Mouse (Mus musculus): ENCODE data around the gene Ap5b1. TPM values are rescaled to one million over a fixed set of nuclear protein-coding genes. Genes with fewer than 3 reads are reported as not detected.

Ap5b1 gene
- total and polyA plus RNA-seq, 3 experiments, result 18.0 to 28.1 TPM; not detected in 1

- peaks cover 0 to 17% of the 10 kb centered on the region in 2 experiments; a peak in 2 of 4 replicates for H3K36me3 ChIP-seq (ENCODE audit: control insufficient read depth in 1 of 2, insufficient read depth in 2 of 2, low read length in 2 of 2)
- peaks cover 0 to 20% of the 10 kb centered on the region in 2 experiments; a peak in 3 of 4 replicates for H3K4me1 ChIP-seq (ENCODE audit: control insufficient read depth in 1 of 2, insufficient read depth in 2 of 2, low read length in 2 of 2)
- H3K79me2 ChIP-seq (ENCODE audit: control insufficient read depth, insufficient read depth, low read length, poor library complexity), result peaks cover 18% of the 10 kb centered on the region
- no peak for DNase-seq (ENCODE audit: low read depth, low spot score)
- H3K9ac ChIP-seq (ENCODE audit: control insufficient read depth, low read depth, low read length, poor library complexity, severe bottlenecking), result no peak overlapping the region
- TF ChIP-seq EP300 (IDR thresholded peaks at IDR 0.05; ENCODE audit: low read depth in 1 of 2, low read length in 2 of 2), result no peak
- no peak for TF ChIP-seq USF2 (IDR thresholded peaks at IDR 0.05; ENCODE audit: borderline replicate concordance in 1 of 2, insufficient read depth in 1 of 2, low read depth in 1 of 2, low read length in 2 of 2)
- TF ChIP-seq MYB (IDR thresholded peaks at IDR 0.05; ENCODE audit: low read depth, low read length), result no peak
- TF ChIP-seq SMC3 (IDR thresholded peaks at IDR 0.05; ENCODE audit: low read depth, low read length), result no peak
- no peak for TF ChIP-seq RCOR1 (IDR thresholded peaks at IDR 0.05; ENCODE audit: low read depth, low read length)
- TF ChIP-seq SIN3A (IDR thresholded peaks at IDR 0.05; ENCODE audit: low read length), result no peak
- no peak for TF ChIP-seq POLR2AphosphoS5 (IDR thresholded peaks at IDR 0.05; ENCODE audit: borderline replicate concordance, low read depth, low read length)
- TF ChIP-seq ZNF384 (IDR thresholded peaks at IDR 0.05; ENCODE audit: low read depth, low read length), result no peak
- H3K27ac ChIP-seq (ENCODE audit: control insufficient read depth, low read depth, low read length), result no peak overlapping the region
- no peaks in the 10 kb centered on the region for H3K9me3 ChIP-seq (replicated peaks; ENCODE audit: insufficient read depth, low read length)
- no peaks in the 10 kb centered on the region for H3K27me3 ChIP-seq (ENCODE audit: control insufficient read depth in 1 of 2, insufficient read depth in 2 of 2, low read length in 2 of 2)
- H3K4me3 ChIP-seq (ENCODE audit: control insufficient read depth in 1 of 2, insufficient read depth in 1 of 2, low read depth in 2 of 2, low read length in 2 of 2), result no peak overlapping the region
Measured at GRCm38 (mm10) chr19:5606196-5606595, 38.4 kb downstream of the Ap5b1 start.

GRCm38 (mm10) chr19:5607705-5608410 lies 40.0 kb downstream of the Ap5b1 start:
- no peak overlapping the region for H3K4me3 ChIP-seq (ENCODE audit: control insufficient read depth in 1 of 2, insufficient read depth in 1 of 2, low read depth in 2 of 2, low read length in 2 of 2)
- H3K79me2 ChIP-seq (ENCODE audit: control insufficient read depth, insufficient read depth, low read length, poor library complexity), result peaks cover 7% of the 10 kb centered on the region
- no peak overlapping the region for H3K9ac ChIP-seq (ENCODE audit: control insufficient read depth, low read depth, low read length, poor library complexity, severe bottlenecking)
- H3K36me3 ChIP-seq (ENCODE audit: control insufficient read depth in 1 of 2, insufficient read depth in 2 of 2, low read length in 2 of 2), result peaks cover 0 to 26% of the 10 kb centered on the region in 2 experiments; a peak in 2 of 4 replicates
- no peaks in the 10 kb centered on the region for H3K27me3 ChIP-seq (ENCODE audit: control insufficient read depth in 1 of 2, insufficient read depth in 2 of 2, low read length in 2 of 2)
- no peaks in the 10 kb centered on the region for H3K9me3 ChIP-seq (replicated peaks; ENCODE audit: insufficient read depth, low read length)
- no peak for DNase-seq (ENCODE audit: low read depth, low spot score)
- no peak overlapping the region for H3K27ac ChIP-seq (ENCODE audit: control insufficient read depth, low read depth, low read length)
- H3K4me1 ChIP-seq (ENCODE audit: control insufficient read depth in 1 of 2, insufficient read depth in 2 of 2, low read length in 2 of 2), result peaks cover 4 to 27% of the 10 kb centered on the region in 2 experiments
- no peak for TF ChIP-seq TCF12 (IDR thresholded peaks at IDR 0.05; ENCODE audit: low read depth, low read length)
- TF ChIP-seq ZMIZ1 (IDR thresholded peaks at IDR 0.05; ENCODE audit: low read depth, low read length), result peak; percentile 11; the same call in 1 of the 2 replicates
- TF ChIP-seq POLR2A (IDR thresholded peaks at IDR 0.05; ENCODE audit: control insufficient read depth in 1 of 2, insufficient read depth in 1 of 2, low read depth in 1 of 2, low read length in 2 of 2, poor library complexity in 1 of 2), result 0 out of 4 replicates have a peak, but pooled peaks of 1 of the 2 experiments have one; percentile 10

GRCm38 (mm10) chr19:5608707-5609106 lies 40.9 kb downstream of the Ap5b1 start:
- H3K4me3 ChIP-seq (ENCODE audit: control insufficient read depth in 1 of 2, insufficient read depth in 1 of 2, low read depth in 2 of 2, low read length in 2 of 2), result no peak overlapping the region
- no peak overlapping the region for H3K9ac ChIP-seq (ENCODE audit: control insufficient read depth, low read depth, low read length, poor library complexity, severe bottlenecking)
- no peak overlapping the region for H3K27ac ChIP-seq (ENCODE audit: control insufficient read depth, low read depth, low read length)
- H3K36me3 ChIP-seq (ENCODE audit: control insufficient read depth in 1 of 2, insufficient read depth in 2 of 2, low read length in 2 of 2), result peaks cover 0 to 30% of the 10 kb centered on the region in 2 experiments; a peak in 2 of 4 replicates
- no peaks in the 10 kb centered on the region for H3K9me3 ChIP-seq (replicated peaks; ENCODE audit: insufficient read depth, low read length)
- no peaks in the 10 kb centered on the region for H3K27me3 ChIP-seq (ENCODE audit: control insufficient read depth in 1 of 2, insufficient read depth in 2 of 2, low read length in 2 of 2)
- no peak for DNase-seq (ENCODE audit: low read depth, low spot score)
- peaks cover 7% of the 10 kb centered on the region for H3K79me2 ChIP-seq (ENCODE audit: control insufficient read depth, insufficient read depth, low read length, poor library complexity)
- H3K4me1 ChIP-seq (ENCODE audit: control insufficient read depth in 1 of 2, insufficient read depth in 2 of 2, low read length in 2 of 2), result peaks cover 9 to 30% of the 10 kb centered on the region in 2 experiments
- TF ChIP-seq NELFE (IDR thresholded peaks at IDR 0.05; ENCODE audit: low read depth, low read length), result no peak
- no peak for TF ChIP-seq USF1 (IDR thresholded peaks at IDR 0.05; ENCODE audit: low read depth, low read length)
- TF ChIP-seq POLR2A (IDR thresholded peaks at IDR 0.05; ENCODE audit: control insufficient read depth in 1 of 2, insufficient read depth in 1 of 2, low read depth in 1 of 2, low read length in 2 of 2, poor library complexity in 1 of 2), result peak in 1 of 2 experiments; percentile 0; a peak in 1 of 4 replicates
